Mouse (Mus musculus) embryonic facial prominence, embryonic 15.5 days (tissue): Measurements from ENCODE around the gene Hist3h2a. TPM values are rescaled to one million over a fixed set of nuclear protein-coding genes. Genes with fewer than 3 reads are reported as not detected.

Experiments used
- ATAC-seq: fragments of 200-750 bp; cut with Nextera tagmentation; 2 replicates; pipeline ENCODE4 v1.8.0; 2017; ENCODE audit warnings: low read depth, moderate TSS enrichment; ENCODE audit not compliant: insufficient number of reproducible peaks, low FRiP score, low TSS enrichment
- H3K27ac ChIP-seq: fragments of 300-500 bp; sonication (generic); replicated peaks from 2 replicates; pipeline ENCODE4 v1.5.1; 2015; ENCODE audit warnings: mild to moderate bottlenecking, inconsistent platforms
- H3K27me3 ChIP-seq: fragments of 300-500 bp; sonication (generic); 2 replicates; pipeline ENCODE4 v1.6.1; 2015; ENCODE audit warnings: inconsistent platforms
- H3K36me3 ChIP-seq: fragments of 300-500 bp; sonication (generic); 2 replicates; pipeline ENCODE4 v1.6.1; 2015; ENCODE audit warnings: mild to moderate bottlenecking, inconsistent platforms
- H3K4me1 ChIP-seq: fragments of 300-500 bp; sonication (generic); 2 replicates; pipeline ENCODE4 v1.6.1; 2015; ENCODE audit warnings: inconsistent platforms
- H3K4me2 ChIP-seq: fragments of 300-500 bp; sonication (generic); replicated peaks from 2 replicates; pipeline ENCODE4 v1.6.1; 2015; ENCODE audit warnings: mild to moderate bottlenecking, inconsistent platforms
- H3K4me3 ChIP-seq: fragments of 300-500 bp; sonication (generic); replicated peaks from 2 replicates; pipeline ENCODE4 v1.5.1; 2015; ENCODE audit warnings: mild to moderate bottlenecking, inconsistent platforms
- H3K9ac ChIP-seq: fragments of 300-500 bp; sonication (generic); 2 replicates; pipeline ENCODE4 v1.6.1; 2015; ENCODE audit warnings: inconsistent platforms
- H3K9me3 ChIP-seq: fragments of 300-500 bp; sonication (generic); replicated peaks from 2 replicates; pipeline ENCODE4 v1.6.1; 2016; ENCODE audit warnings: inconsistent platforms
- WGBS: fragments of 180-500 bp; shearing (Covaris S2); methylation state at CpG from one replicate; pipeline ENCODE4 v1.1.7; 2015; 5-methylcytosine and 5-hydroxymethylcytosine counted together
- microRNA-seq: library from miRNA; unstranded; fragments of <30 nt; microRNA quantifications from one replicate; pipeline ENCODE4, GENCODE M21; 2016; ENCODE audit warnings: borderline number of aligned reads
- polyA plus RNA-seq: library from polyadenylated mRNA; unstranded; fragments of >200 nt; fragmentation: Nextera tagmentation; extraction: Ambion mirVana; gene quantifications from 2 replicates; pipeline ENCODE4 v1.2.1, GENCODE M21; 2015

Gene Hist3h2a
- polyA plus RNA-seq, 1 experiment from 2014 or later: 37.0 TPM

- H3K4me3 ChIP-seq: peak overlapping the region; percentile 35
- peaks cover 8% of the 10 kb centered on the region for H3K4me1 ChIP-seq
- H3K9me3 ChIP-seq: no peaks in the 10 kb centered on the region
- H3K4me2 ChIP-seq: peak overlapping the region; percentile 61
- ATAC-seq: peak; percentile 62
- WGBS: 2% methylated on average over 35 of the region's 35 CpGs
- peaks cover 16% of the 10 kb centered on the region for H3K36me3 ChIP-seq
- H3K27ac ChIP-seq: no peak overlapping the region
- peaks cover 25% of the 10 kb centered on the region for H3K27me3 ChIP-seq
- no peak overlapping the region for H3K9ac ChIP-seq
These were observed 39.9 kb downstream of the Hist3h2a start for GRCm38 (mm10) chr11:58994337-58994826.

GRCm38 (mm10) chr11:58995061-58995806 is 40.7 kb downstream of the Hist3h2a start:
- 76% methylated on average over 9 of the region's 9 CpGs for WGBS
- no peak overlapping the region for H3K4me2 ChIP-seq
- H3K9me3 ChIP-seq: no peaks in the 10 kb centered on the region
- peaks cover 25% of the 10 kb centered on the region for H3K27me3 ChIP-seq
- ATAC-seq: no peak
- peaks cover 8% of the 10 kb centered on the region for H3K36me3 ChIP-seq
- H3K4me1 ChIP-seq: peaks cover 8% of the 10 kb centered on the region
- no peak overlapping the region for H3K27ac ChIP-seq
- H3K4me3 ChIP-seq: no peak overlapping the region
- no peak overlapping the region for H3K9ac ChIP-seq

GRCm38 (mm10) chr11:58995807-58996370 is 41.4 kb downstream of the Hist3h2a start:
- Histone ChIP-seq H3K4me3 (no peak overlapping the region), H3K9ac (no peak overlapping the region), H3K9me3 (no peaks in the 10 kb centered on the region), H3K27ac (no peak overlapping the region), H3K4me1 (peaks cover 8% of the 10 kb centered on the region), H3K4me2 (no peak overlapping the region), H3K27me3 (peaks cover 25% of the 10 kb centered on the region), H3K36me3 (peaks cover 2% of the 10 kb centered on the region; the same call in 1 of the 2 replicates)
- no peak for ATAC-seq
- WGBS: 48% methylated on average over 12 of the region's 12 CpGs

GRCm38 (mm10) chr11:58997541-58997940 is 43.1 kb downstream of the Hist3h2a start:
- Histone ChIP-seq H3K36me3 (no peaks in the 10 kb centered on the region), H3K27ac (no peak overlapping the region), H3K4me2 (no peak overlapping the region), H3K4me1 (peaks cover 8% of the 10 kb centered on the region), H3K27me3 (peaks cover 25% of the 10 kb centered on the region), H3K9ac (no peak overlapping the region), H3K9me3 (no peaks in the 10 kb centered on the region), H3K4me3 (no peak overlapping the region)
- ATAC-seq: no peak
- 79% methylated on average over 5 of the region's 5 CpGs for WGBS

- no peak for ATAC-seq
- Histone ChIP-seq H3K27ac (no peak overlapping the region), H3K9ac (no peak overlapping the region), H3K27me3 (peaks cover 18% of the 10 kb centered on the region), H3K9me3 (no peaks in the 10 kb centered on the region), H3K4me3 (no peak overlapping the region), H3K4me1 (peaks cover 6% of the 10 kb centered on the region), H3K4me2 (no peak overlapping the region), H3K36me3 (no peaks in the 10 kb centered on the region)
- 49% methylated on average over 11 of the region's 11 CpGs for WGBS
These were observed 44.7 kb downstream of the Hist3h2a start for GRCm38 (mm10) chr11:58999158-58999557.

- WGBS: 76% methylated on average over 6 of the region's 6 CpGs
- no peak overlapping the region for H3K4me3 ChIP-seq
- no peaks in the 10 kb centered on the region for H3K4me1 ChIP-seq
- no peaks in the 10 kb centered on the region for H3K36me3 ChIP-seq
- H3K27ac ChIP-seq: no peak overlapping the region
- H3K9ac ChIP-seq: no peak overlapping the region
- ATAC-seq: no peak
- H3K9me3 ChIP-seq: no peaks in the 10 kb centered on the region
- H3K27me3 ChIP-seq: peaks cover 12% of the 10 kb centered on the region
- H3K4me2 ChIP-seq: no peak overlapping the region
These were observed 45.3 kb downstream of the Hist3h2a start for GRCm38 (mm10) chr11:58999830-59000229.

- no peak overlapping the region for H3K4me3 ChIP-seq
- no peak for ATAC-seq
- WGBS: 90% methylated on average over 21 of the region's 21 CpGs
- no peaks in the 10 kb centered on the region for H3K9me3 ChIP-seq
- no peak overlapping the region for H3K27ac ChIP-seq
- no peak overlapping the region for H3K9ac ChIP-seq
- H3K27me3 ChIP-seq: peaks cover 4% of the 10 kb centered on the region; the same call in 1 of the 2 replicates
- H3K4me1 ChIP-seq: no peaks in the 10 kb centered on the region
- no peaks in the 10 kb centered on the region for H3K36me3 ChIP-seq
- H3K4me2 ChIP-seq: no peak overlapping the region
These were observed 46.1 kb downstream of the Hist3h2a start for GRCm38 (mm10) chr11:59000635-59001034.

GRCm38 (mm10) chr11:59002327-59003079 is 48.0 kb downstream of the Hist3h2a start:
- H3K4me3 ChIP-seq: no peak overlapping the region
- ATAC-seq: no peak
- H3K9ac ChIP-seq: no peak overlapping the region
- H3K9me3 ChIP-seq: no peaks in the 10 kb centered on the region
- H3K4me1 ChIP-seq: no peaks in the 10 kb centered on the region
- no peaks in the 10 kb centered on the region for H3K36me3 ChIP-seq
- whole genome bisulfite sequencing: 75% methylated on average over 7 of the region's 7 CpGs
- H3K4me2 ChIP-seq: no peak overlapping the region
- no peaks in the 10 kb centered on the region for H3K27me3 ChIP-seq
- H3K27ac ChIP-seq: no peak overlapping the region

Small RNA genes within 50 kb of the gene (microRNA-seq; reads per million reads assigned to microRNA genes)
- gene Gm44313: not detected

Other genes with a start within 250 kb of the Hist3h2a start
- not detected in 2 replicates for gene Olfr318, start 230.7 kb upstream of the Hist3h2a start, polyA plus RNA-seq
- 0.11 TPM in 1 of 2 replicates, not detected in the other for gene Olfr317, start 215.5 kb upstream of the Hist3h2a start, polyA plus RNA-seq
- gene Olfr316, start 202.0 kb upstream of the Hist3h2a start, polyA plus RNA-seq: 0.16 TPM in 1 of 2 replicates, not detected in the other
- gene Olfr315, start 181.5 kb upstream of the Hist3h2a start, polyA plus RNA-seq: not detected in 2 replicates
- gene Olfr314, start 171.7 kb upstream of the Hist3h2a start, polyA plus RNA-seq: not detected in 2 replicates
- gene Fam183b, start 152.7 kb upstream of the Hist3h2a start, polyA plus RNA-seq: 8.8 and 13.1 TPM in 2 replicates
- gene Olfr313, start 139.7 kb upstream of the Hist3h2a start, polyA plus RNA-seq: 0.08 TPM in 1 of 2 replicates, not detected in the other
- not detected in 2 replicates for gene Olfr312, start 125.4 kb upstream of the Hist3h2a start, polyA plus RNA-seq
- gene Olfr311, start 115.4 kb upstream of the Hist3h2a start, polyA plus RNA-seq: not detected in 2 replicates
- 7.3 and 10.0 TPM in 2 replicates for gene Gm12258, start 107.5 kb upstream of the Hist3h2a start, polyA plus RNA-seq
- 7.1 and 7.2 TPM in 2 replicates for gene 2810021J22Rik, start 87.5 kb upstream of the Hist3h2a start, polyA plus RNA-seq
- gene Zfp39, start 50.5 kb upstream of the Hist3h2a start, polyA plus RNA-seq: 6.7 and 8.0 TPM in 2 replicates
- gene Btnl10, start 36.8 kb upstream of the Hist3h2a start, polyA plus RNA-seq: not detected in 2 replicates
- 243 and 249 TPM in 2 replicates for gene Rnf187, start 15.8 kb upstream of the Hist3h2a start, polyA plus RNA-seq
- gene Hist3h2ba, start 5.8 kb upstream of the Hist3h2a start, polyA plus RNA-seq: 43.6 and 55.8 TPM in 2 replicates
- 0.42 and 0.59 TPM in 2 replicates for gene Trim17, start within 50 bp of the Hist3h2a start, polyA plus RNA-seq
- 23.3 and 24.1 TPM in 2 replicates for gene Trim11, start 23.4 kb downstream of the Hist3h2a start, polyA plus RNA-seq
- gene Obscn, start 181.7 kb downstream of the Hist3h2a start, polyA plus RNA-seq: 2.4 and 3.5 TPM in 2 replicates
- 5.4 and 6.5 TPM in 2 replicates for gene Iba57, start 209.1 kb downstream of the Hist3h2a start, polyA plus RNA-seq
- gene Gjc2, start 228.5 kb downstream of the Hist3h2a start, polyA plus RNA-seq: 0.52 and 0.74 TPM in 2 replicates
- gene Guk1, start 237.5 kb downstream of the Hist3h2a start, polyA plus RNA-seq: 111 and 113 TPM in 2 replicates
- gene Mrpl55, start 247.8 kb downstream of the Hist3h2a start, polyA plus RNA-seq: 82.3 and 82.8 TPM in 2 replicates